Mouse (Mus musculus): ENCODE data around the gene Flii. TPM values are rescaled to one million over a fixed set of nuclear protein-coding genes. Genes with fewer than 3 reads are reported as not detected.
A peak's percentile ranks its signal among the peaks of the same experiment; 100 is the strongest.

The Flii gene
- polyA plus RNA-seq, 1 experiment = 31.0 TPM

- no peak overlapping the region for H3K4me3 ChIP-seq (ENCODE audit: control insufficient read depth, low read depth, low read length)
Measured at GRCm38 (mm10) chr11:60706696-60707480, 20.2 kb downstream of the Flii start.

GRCm38 (mm10) chr11:60706076-60706475 lies 21.0 kb downstream of the Flii start:
- no peaks in the 10 kb centered on the region for H3K27me3 ChIP-seq (ENCODE audit: control insufficient read depth, insufficient read depth, low read length)
- H3K36me3 ChIP-seq (ENCODE audit: control insufficient read depth, insufficient read depth, low read length) = no peaks in the 10 kb centered on the region; the same call in 1 of the 2 replicates
- H3K4me1 ChIP-seq (ENCODE audit: control insufficient read depth, insufficient read depth, low read length) = peaks cover 11% of the 10 kb centered on the region
- no peak overlapping the region for H3K4me3 ChIP-seq (ENCODE audit: control insufficient read depth, low read depth, low read length)
- no peak for TF ChIP-seq POLR2A (IDR thresholded peaks at IDR 0.05; ENCODE audit: control insufficient read depth, low read depth, low read length)
- no peak for TF ChIP-seq CTCF (IDR thresholded peaks at IDR 0.05; ENCODE audit: control insufficient read depth, insufficient read depth, insufficient replicate concordance, low read depth, low read length)
- no peak overlapping the region for H3K27ac ChIP-seq (ENCODE audit: control insufficient read depth, insufficient read depth, low read depth, low read length)

More at GRCm38 (mm10) chr11:60706696-60707480, 20.2 kb downstream of the Flii start:
- Histone ChIP-seq H3K27me3 (ENCODE audit: control insufficient read depth, insufficient read depth, low read length) (no peaks in the 10 kb centered on the region), H3K4me1 (ENCODE audit: control insufficient read depth, insufficient read depth, low read length) (peaks cover 10% of the 10 kb centered on the region), H3K27ac (ENCODE audit: control insufficient read depth, insufficient read depth, low read depth, low read length) (no peak overlapping the region), H3K36me3 (ENCODE audit: control insufficient read depth, insufficient read depth, low read length) (no peaks in the 10 kb centered on the region; the same call in 1 of the 2 replicates)
- TF ChIP-seq CTCF (IDR thresholded peaks at IDR 0.05; ENCODE audit: control insufficient read depth, insufficient read depth, insufficient replicate concordance, low read depth, low read length) (no peak), POLR2A (IDR thresholded peaks at IDR 0.05; ENCODE audit: control insufficient read depth, low read depth, low read length) (no peak)

- no peak overlapping the region for H3K27ac ChIP-seq (ENCODE audit: control insufficient read depth, insufficient read depth, low read depth, low read length)
- no peaks in the 10 kb centered on the region; the same call in 1 of the 2 replicates for H3K36me3 ChIP-seq (ENCODE audit: control insufficient read depth, insufficient read depth, low read length)
- TF ChIP-seq CTCF (IDR thresholded peaks at IDR 0.05; ENCODE audit: control insufficient read depth, insufficient read depth, insufficient replicate concordance, low read depth, low read length) (no peak), POLR2A (IDR thresholded peaks at IDR 0.05; ENCODE audit: control insufficient read depth, low read depth, low read length) (no peak)
- no peaks in the 10 kb centered on the region for H3K27me3 ChIP-seq (ENCODE audit: control insufficient read depth, insufficient read depth, low read length)
- H3K4me3 ChIP-seq (ENCODE audit: control insufficient read depth, low read depth, low read length) = no peak overlapping the region
- peaks cover 14% of the 10 kb centered on the region for H3K4me1 ChIP-seq (ENCODE audit: control insufficient read depth, insufficient read depth, low read length)
Measured at GRCm38 (mm10) chr11:60705255-60705654, 21.8 kb downstream of the Flii start.

- Histone ChIP-seq H3K4me1 (ENCODE audit: control insufficient read depth, insufficient read depth, low read length) (peaks cover 15% of the 10 kb centered on the region), H3K4me3 (ENCODE audit: control insufficient read depth, low read depth, low read length) (no peak overlapping the region), H3K27ac (ENCODE audit: control insufficient read depth, insufficient read depth, low read depth, low read length) (no peak overlapping the region), H3K36me3 (ENCODE audit: control insufficient read depth, insufficient read depth, low read length) (no peaks in the 10 kb centered on the region; the same call in 1 of the 2 replicates), H3K27me3 (ENCODE audit: control insufficient read depth, insufficient read depth, low read length) (no peaks in the 10 kb centered on the region)
- TF ChIP-seq POLR2A (IDR thresholded peaks at IDR 0.05; ENCODE audit: control insufficient read depth, low read depth, low read length) (no peak), CTCF (IDR thresholded peaks at IDR 0.05; ENCODE audit: control insufficient read depth, insufficient read depth, insufficient replicate concordance, low read depth, low read length) (no peak)
Measured at GRCm38 (mm10) chr11:60704023-60704880, 22.8 kb downstream of the Flii start.

- TF ChIP-seq CTCF (IDR thresholded peaks at IDR 0.05; ENCODE audit: control insufficient read depth, insufficient read depth, insufficient replicate concordance, low read depth, low read length) (peak; percentile 60; the same call in 1 of the 2 replicates), POLR2A (IDR thresholded peaks at IDR 0.05; ENCODE audit: control insufficient read depth, low read depth, low read length) (no peak)
- H3K27ac ChIP-seq (ENCODE audit: control insufficient read depth, insufficient read depth, low read depth, low read length) = no peak overlapping the region
- H3K4me3 ChIP-seq (ENCODE audit: control insufficient read depth, low read depth, low read length) = no peak overlapping the region
- no peaks in the 10 kb centered on the region for H3K27me3 ChIP-seq (ENCODE audit: control insufficient read depth, insufficient read depth, low read length)
- peaks cover 25% of the 10 kb centered on the region for H3K4me1 ChIP-seq (ENCODE audit: control insufficient read depth, insufficient read depth, low read length)
- H3K36me3 ChIP-seq (ENCODE audit: control insufficient read depth, insufficient read depth, low read length) = no peaks in the 10 kb centered on the region
Measured at GRCm38 (mm10) chr11:60703131-60703530, 23.9 kb downstream of the Flii start.

GRCm38 (mm10) chr11:60701611-60702010 lies 25.5 kb downstream of the Flii start:
- no peak overlapping the region for H3K4me3 ChIP-seq (ENCODE audit: control insufficient read depth, low read depth, low read length)
- no peaks in the 10 kb centered on the region for H3K36me3 ChIP-seq (ENCODE audit: control insufficient read depth, insufficient read depth, low read length)
- TF ChIP-seq POLR2A (IDR thresholded peaks at IDR 0.05; ENCODE audit: control insufficient read depth, low read depth, low read length) (no peak), CTCF (IDR thresholded peaks at IDR 0.05; ENCODE audit: control insufficient read depth, insufficient read depth, insufficient replicate concordance, low read depth, low read length) (no peak)
- no peaks in the 10 kb centered on the region for H3K27me3 ChIP-seq (ENCODE audit: control insufficient read depth, insufficient read depth, low read length)
- peaks cover 25% of the 10 kb centered on the region for H3K4me1 ChIP-seq (ENCODE audit: control insufficient read depth, insufficient read depth, low read length)
- no peak overlapping the region for H3K27ac ChIP-seq (ENCODE audit: control insufficient read depth, insufficient read depth, low read depth, low read length)
